Mouse (Mus musculus) hindbrain, embryonic 15.5 days (tissue): ENCODE data around the gene Grb7. TPM values are rescaled to one million over a fixed set of nuclear protein-coding genes. Genes with fewer than 3 reads are reported as not detected.

Experiments
- ATAC-seq: fragments of 200-750 bp; cut with Nextera tagmentation; 2 replicates; pipeline ENCODE4 v1.8.0; 2017; ENCODE audit warnings: low read depth, moderate number of reproducible peaks, moderate TSS enrichment; ENCODE audit not compliant: low FRiP score
- H3K27ac ChIP-seq: fragments of 300-500 bp; sonication (generic); replicated peaks from 2 replicates; pipeline ENCODE4 v1.5.1; 2015; ENCODE audit warnings: mild to moderate bottlenecking, inconsistent platforms
- H3K27me3 ChIP-seq: fragments of 300-500 bp; sonication (generic); 2 replicates; pipeline ENCODE4 v1.6.1; 2015; ENCODE audit warnings: control low read depth, inconsistent platforms
- H3K36me3 ChIP-seq: fragments of 300-500 bp; sonication (generic); 2 replicates; pipeline ENCODE4 v1.6.1; 2015; ENCODE audit warnings: control low read depth, inconsistent platforms
- H3K4me1 ChIP-seq: fragments of 300-500 bp; sonication (generic); replicated peaks from 2 replicates; pipeline ENCODE4 v1.6.1; 2015; ENCODE audit warnings: control low read depth, inconsistent platforms
- H3K4me2 ChIP-seq: fragments of 300-500 bp; sonication (generic); 2 replicates; pipeline ENCODE4 v1.6.1; 2015; ENCODE audit warnings: moderate library complexity, mild to moderate bottlenecking, inconsistent platforms
- H3K4me3 ChIP-seq: fragments of 300-500 bp; sonication (generic); 2 replicates; pipeline ENCODE4 v1.5.1; 2015; ENCODE audit warnings: mild to moderate bottlenecking, inconsistent platforms
- H3K9ac ChIP-seq: fragments of 300-500 bp; sonication (generic); 2 replicates; pipeline ENCODE4 v1.6.1; 2015; ENCODE audit warnings: inconsistent platforms
- H3K9me3 ChIP-seq: fragments of 300-500 bp; sonication (generic); 2 replicates; pipeline ENCODE4 v1.6.1; 2016; ENCODE audit warnings: control low read depth, inconsistent platforms
- WGBS: fragments of 180-500 bp; shearing (Covaris S2); methylation state at CpG from one replicate; pipeline ENCODE4 v1.1.7; 2015; 5-methylcytosine and 5-hydroxymethylcytosine counted together
- polyA plus RNA-seq: library from polyadenylated mRNA; unstranded; fragments of >200 nt; fragmentation: Nextera tagmentation; extraction: Ambion mirVana; gene quantifications from 2 replicates; pipeline ENCODE4 v1.2.1, GENCODE M21; 2015

Grb7 gene
- polyA plus RNA-seq, 1 experiment from 2014 or later = 1.3 TPM

DNA sequence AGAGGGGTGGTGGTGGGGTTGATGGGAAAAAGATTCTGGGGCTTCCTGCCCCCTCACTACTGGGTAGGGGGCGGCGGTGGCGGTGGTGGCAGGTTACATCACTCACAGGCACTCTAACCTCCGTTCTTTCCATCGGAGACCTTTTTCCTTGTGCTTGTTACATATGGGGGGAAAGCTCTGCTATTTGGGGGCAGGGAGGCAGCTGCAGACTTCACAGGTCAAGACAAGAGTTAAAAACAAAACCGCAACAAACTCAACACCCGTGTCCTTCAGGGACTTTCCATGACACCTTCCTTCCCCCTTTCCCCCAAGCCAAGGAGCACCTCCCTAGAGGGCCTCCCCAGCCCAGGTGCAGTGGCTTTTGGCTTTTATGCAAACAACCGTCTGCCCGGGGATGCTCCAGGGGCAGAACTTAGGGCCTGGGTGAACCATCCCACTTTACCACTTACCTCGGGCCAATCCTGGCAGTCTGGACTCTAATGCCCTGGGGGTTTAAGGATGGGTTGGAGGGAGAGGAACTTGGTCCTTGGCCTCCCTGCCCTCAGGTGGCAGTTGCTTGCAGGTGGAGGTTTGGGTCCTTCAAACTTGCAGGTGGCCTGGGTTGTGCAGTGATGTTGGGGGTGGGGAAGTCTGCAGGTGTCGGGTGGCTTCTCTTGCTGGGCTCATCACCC lies 13.0 kb downstream of the Grb7 start:
- 20% methylated on average over 11 of the region's 11 CpGs for WGBS
- H3K4me2 ChIP-seq = no peak overlapping the region
- peaks cover 16% of the 10 kb centered on the region for H3K4me1 ChIP-seq
- H3K4me3 ChIP-seq = no peak overlapping the region
- H3K9me3 ChIP-seq = no peaks in the 10 kb centered on the region
- no peak overlapping the region for H3K27ac ChIP-seq
- H3K27me3 ChIP-seq = peaks cover 25% of the 10 kb centered on the region
- no peak overlapping the region for H3K9ac ChIP-seq
- no peak for ATAC-seq
- no peaks in the 10 kb centered on the region for H3K36me3 ChIP-seq

DNA sequence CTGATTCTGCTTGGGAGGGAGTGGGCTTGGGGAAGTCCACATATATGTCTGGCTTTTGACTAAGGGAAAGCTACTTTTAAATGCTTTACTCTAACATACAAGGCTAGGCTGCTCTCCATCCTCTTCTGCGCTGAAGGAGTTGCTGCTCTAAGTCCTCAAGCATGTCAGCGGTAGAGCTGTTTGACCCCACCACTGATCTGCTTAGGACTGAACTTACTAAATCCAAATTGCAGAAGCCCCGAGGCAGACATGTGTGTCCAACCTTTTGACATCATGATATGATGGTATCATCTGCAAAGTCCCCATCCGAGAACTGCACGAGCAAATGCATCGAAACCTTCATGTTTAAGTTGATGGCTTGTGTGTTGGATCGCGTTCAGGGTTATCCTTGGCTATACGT lies 13.7 kb downstream of the Grb7 start:
- WGBS = 83% methylated on average over 9 of the region's 9 CpGs
- H3K9me3 ChIP-seq = no peaks in the 10 kb centered on the region
- H3K27me3 ChIP-seq = peaks cover 25% of the 10 kb centered on the region
- H3K4me3 ChIP-seq = no peak overlapping the region
- no peak overlapping the region for H3K9ac ChIP-seq
- ATAC-seq = no peak
- H3K27ac ChIP-seq = no peak overlapping the region
- no peak overlapping the region for H3K4me2 ChIP-seq
- H3K4me1 ChIP-seq = peaks cover 16% of the 10 kb centered on the region
- no peaks in the 10 kb centered on the region for H3K36me3 ChIP-seq

DNA sequence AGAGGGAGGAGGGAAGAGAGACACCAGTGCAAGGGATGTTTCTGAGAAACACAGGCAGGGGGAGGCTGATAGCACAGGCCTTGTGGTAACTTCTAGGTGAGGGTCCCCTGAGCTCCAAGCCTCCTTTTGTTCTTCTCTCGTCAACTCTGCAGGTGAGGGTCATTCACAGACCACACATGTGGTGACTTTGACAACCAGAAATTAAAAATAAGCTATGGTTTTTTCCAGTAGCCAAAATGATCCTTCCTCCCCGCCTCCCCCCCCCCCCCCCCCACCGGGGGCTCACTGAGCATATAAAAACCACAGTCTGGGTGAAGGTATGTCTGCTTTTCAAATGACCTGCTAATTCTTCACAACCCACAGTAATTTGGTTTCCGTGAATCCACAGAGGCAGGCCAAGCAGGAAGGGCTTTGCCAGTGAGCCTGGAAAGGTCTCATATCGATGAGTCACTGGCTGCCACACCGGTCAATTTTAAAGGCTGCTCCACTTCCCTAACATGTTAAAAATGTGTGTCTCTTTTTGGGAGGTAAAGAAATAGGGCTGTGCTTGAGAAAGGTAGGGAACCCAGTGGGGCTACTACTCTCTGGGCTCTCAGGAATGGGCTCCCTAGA lies 15.0 kb downstream of the Grb7 start:
- H3K27ac ChIP-seq = no peak overlapping the region
- H3K27me3 ChIP-seq = peaks cover 25% of the 10 kb centered on the region
- no peaks in the 10 kb centered on the region for H3K9me3 ChIP-seq
- no peak overlapping the region for H3K4me3 ChIP-seq
- peaks cover 16% of the 10 kb centered on the region for H3K4me1 ChIP-seq
- ATAC-seq = no peak
- H3K36me3 ChIP-seq = no peaks in the 10 kb centered on the region
- WGBS = 66% methylated on average over 6 of the region's 6 CpGs
- H3K9ac ChIP-seq = no peak overlapping the region
- no peak overlapping the region for H3K4me2 ChIP-seq

DNA sequence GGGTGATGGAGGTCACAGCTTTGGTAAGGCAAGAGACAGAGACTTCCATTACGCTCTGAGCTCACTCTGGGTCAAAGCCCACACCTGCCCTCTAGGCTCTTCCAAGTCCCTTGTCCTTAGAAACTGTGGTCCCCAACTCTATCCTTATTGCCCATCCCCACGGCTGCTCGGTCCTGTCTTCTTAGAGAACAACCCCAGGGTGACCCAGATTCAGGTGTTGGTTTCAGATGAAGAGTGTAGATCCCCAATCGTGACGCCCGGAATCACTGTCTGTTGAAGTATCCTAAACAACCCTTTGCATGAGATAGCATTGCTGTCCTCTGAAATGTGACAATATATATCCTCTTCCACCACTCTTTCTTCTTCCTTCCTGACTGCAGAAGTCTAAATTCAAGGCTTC lies 16.1 kb downstream of the Grb7 start:
- H3K9ac ChIP-seq = no peak overlapping the region
- no peak overlapping the region for H3K4me3 ChIP-seq
- no peak overlapping the region for H3K27ac ChIP-seq
- ATAC-seq = no peak
- H3K36me3 ChIP-seq = no peaks in the 10 kb centered on the region
- WGBS = 93% methylated on average over 6 of the region's 6 CpGs
- H3K4me1 ChIP-seq = peaks cover 9% of the 10 kb centered on the region
- H3K9me3 ChIP-seq = no peaks in the 10 kb centered on the region
- H3K4me2 ChIP-seq = no peak overlapping the region
- peaks cover 25% of the 10 kb centered on the region for H3K27me3 ChIP-seq

DNA sequence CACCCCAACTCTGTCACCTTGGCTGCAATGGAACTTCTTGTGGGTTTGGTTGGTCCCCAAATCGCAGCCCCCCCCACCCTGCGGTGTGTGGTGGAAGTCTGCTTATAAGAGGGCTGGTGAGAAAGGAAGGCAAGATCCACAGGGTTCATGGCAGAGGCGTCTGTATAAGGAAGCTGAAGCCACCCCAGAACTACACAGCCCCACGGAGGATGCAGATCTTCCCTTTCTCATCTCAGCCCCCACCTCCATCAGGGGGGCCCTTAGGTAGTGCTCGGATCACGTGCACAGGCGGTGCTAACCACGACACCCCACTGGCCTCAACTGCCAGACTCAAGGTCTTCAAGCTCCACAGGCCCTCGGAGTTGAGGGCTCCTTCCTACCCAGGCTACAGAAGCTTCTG lies 17.7 kb downstream of the Grb7 start:
- ATAC-seq = no peak
- H3K36me3 ChIP-seq = no peaks in the 10 kb centered on the region
- no peak overlapping the region for H3K9ac ChIP-seq
- H3K27ac ChIP-seq = no peak overlapping the region
- no peak overlapping the region for H3K4me2 ChIP-seq
- peaks cover 14% of the 10 kb centered on the region for H3K27me3 ChIP-seq
- WGBS = 91% methylated on average over 9 of the region's 9 CpGs
- H3K4me3 ChIP-seq = no peak overlapping the region
- H3K4me1 ChIP-seq = no peaks in the 10 kb centered on the region
- no peaks in the 10 kb centered on the region for H3K9me3 ChIP-seq

DNA sequence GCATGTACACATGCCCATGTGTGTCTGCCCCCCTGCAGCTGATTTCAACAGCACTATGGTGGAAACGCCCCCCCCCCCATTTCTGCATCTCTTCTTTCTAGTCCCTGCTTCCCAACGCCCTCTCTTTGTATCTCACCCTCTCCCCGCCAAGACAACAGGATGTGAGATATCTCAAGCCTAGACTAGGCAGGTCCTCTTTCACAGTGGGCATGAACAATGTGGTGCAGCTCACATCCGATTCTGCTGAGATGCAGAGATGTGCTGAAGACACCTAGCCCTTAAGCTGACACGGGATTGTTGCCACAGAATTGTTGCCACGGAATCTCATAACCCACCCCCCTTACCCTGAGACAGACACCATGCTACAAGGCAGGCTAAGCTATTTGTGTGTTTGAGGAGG lies 18.3 kb downstream of the Grb7 start:
- Histone ChIP-seq H3K9ac (no peak overlapping the region), H3K36me3 (no peaks in the 10 kb centered on the region), H3K27me3 (peaks cover 8% of the 10 kb centered on the region), H3K9me3 (no peaks in the 10 kb centered on the region), H3K27ac (no peak overlapping the region), H3K4me3 (no peak overlapping the region), H3K4me1 (no peaks in the 10 kb centered on the region), H3K4me2 (no peak overlapping the region)
- 82% methylated on average over 6 of the region's 6 CpGs for WGBS
- ATAC-seq = no peak

DNA sequence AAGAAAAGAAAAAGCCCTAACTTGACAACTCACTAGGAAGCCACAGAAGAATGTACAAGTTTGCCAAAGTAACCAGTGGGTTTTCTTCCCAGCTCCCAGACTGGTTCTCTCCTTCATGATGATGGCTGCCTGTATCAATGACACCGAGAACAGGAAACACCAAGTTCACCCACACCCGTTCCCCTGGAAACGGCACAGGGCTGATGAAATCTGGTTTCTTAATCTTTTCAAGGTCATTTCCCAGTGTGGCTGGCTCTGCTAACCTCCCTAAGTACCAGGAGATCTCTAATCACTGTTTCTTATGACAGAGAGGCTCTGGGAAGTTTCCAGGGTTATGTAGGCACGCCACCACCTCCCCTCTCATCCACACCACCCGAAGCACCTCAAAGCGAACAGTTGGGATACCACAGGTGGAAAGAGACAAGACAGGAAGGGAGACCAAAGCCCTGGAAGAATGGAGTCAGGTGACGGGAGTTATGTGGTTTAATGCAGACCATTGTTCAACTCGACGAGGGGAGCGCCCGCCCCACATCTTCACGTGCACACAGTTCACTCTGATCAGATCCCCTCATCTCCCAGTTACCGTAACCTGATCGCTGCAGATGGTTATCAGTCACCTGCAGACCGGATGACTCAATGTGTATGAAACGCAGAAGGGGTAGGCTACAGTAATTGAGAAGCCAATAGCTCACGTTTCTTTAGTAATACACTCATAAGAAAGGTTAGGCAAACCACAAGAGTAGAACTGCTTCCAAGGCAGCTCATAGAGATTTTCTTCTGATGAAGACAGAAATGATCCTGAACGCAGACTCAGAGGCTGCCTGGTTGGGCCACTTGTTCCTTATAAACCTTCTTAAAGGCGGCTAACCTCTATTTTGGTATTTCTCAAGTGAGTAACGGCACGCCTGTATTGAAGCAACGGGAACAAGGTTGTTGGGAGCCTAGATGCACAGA lies 23.8 kb downstream of the Grb7 start:
- Histone ChIP-seq H3K36me3 (no peaks in the 10 kb centered on the region), H3K4me2 (no peak overlapping the region), H3K9me3 (no peaks in the 10 kb centered on the region), H3K27ac (no peak overlapping the region), H3K4me1 (no peaks in the 10 kb centered on the region), H3K4me3 (no peak overlapping the region), H3K9ac (no peak overlapping the region), H3K27me3 (no peaks in the 10 kb centered on the region)
- WGBS = 84% methylated on average over 22 of the region's 22 CpGs
- no peak for ATAC-seq

DNA sequence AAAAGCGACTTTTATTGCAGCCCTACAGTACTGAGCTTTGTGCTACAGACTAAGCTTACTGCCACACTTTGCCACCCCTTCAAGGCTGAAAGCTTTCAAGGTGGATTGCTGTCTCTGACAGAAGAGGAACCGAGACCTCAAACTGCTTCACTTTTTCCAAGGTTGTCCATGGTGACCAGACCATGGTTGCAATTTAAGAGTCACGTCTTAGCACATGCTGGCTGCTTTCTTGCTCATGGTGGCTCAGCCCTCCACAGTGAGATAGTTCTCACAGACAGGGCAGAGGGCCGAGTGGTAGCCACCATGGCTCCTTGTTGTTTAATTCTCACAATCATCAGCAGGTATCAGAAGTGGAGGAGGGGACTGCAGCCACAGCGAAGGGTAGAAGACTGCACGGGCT lies 24.6 kb downstream of the Grb7 start:
- Histone ChIP-seq H3K4me1 (no peaks in the 10 kb centered on the region), H3K36me3 (no peaks in the 10 kb centered on the region), H3K27ac (no peak overlapping the region), H3K4me2 (no peak overlapping the region), H3K9me3 (no peaks in the 10 kb centered on the region), H3K4me3 (no peak overlapping the region), H3K27me3 (no peaks in the 10 kb centered on the region), H3K9ac (no peak overlapping the region)
- ATAC-seq = no peak
- 87% methylated on average over 6 of the region's 6 CpGs for WGBS

DNA sequence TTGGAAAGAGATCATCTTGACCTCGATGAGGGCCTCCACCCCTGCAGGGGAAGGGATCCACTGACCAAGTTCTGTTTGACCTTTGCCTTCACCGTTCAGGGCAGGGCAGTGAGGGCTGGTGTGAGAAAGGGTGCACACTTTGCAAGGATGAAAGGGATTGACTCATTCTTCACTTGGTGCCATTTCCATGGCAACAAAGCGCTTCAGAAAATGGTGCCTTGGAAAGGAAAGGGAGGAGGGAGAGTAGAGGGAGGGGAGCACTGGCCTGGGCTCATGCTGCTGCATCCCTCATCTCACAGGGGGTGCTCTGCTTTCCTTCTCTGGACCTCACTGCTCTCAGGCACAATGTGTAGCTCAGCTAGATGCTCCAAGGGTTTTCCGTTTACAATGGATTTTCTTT lies 26.5 kb downstream of the Grb7 start:
- no peak for ATAC-seq

DNA sequence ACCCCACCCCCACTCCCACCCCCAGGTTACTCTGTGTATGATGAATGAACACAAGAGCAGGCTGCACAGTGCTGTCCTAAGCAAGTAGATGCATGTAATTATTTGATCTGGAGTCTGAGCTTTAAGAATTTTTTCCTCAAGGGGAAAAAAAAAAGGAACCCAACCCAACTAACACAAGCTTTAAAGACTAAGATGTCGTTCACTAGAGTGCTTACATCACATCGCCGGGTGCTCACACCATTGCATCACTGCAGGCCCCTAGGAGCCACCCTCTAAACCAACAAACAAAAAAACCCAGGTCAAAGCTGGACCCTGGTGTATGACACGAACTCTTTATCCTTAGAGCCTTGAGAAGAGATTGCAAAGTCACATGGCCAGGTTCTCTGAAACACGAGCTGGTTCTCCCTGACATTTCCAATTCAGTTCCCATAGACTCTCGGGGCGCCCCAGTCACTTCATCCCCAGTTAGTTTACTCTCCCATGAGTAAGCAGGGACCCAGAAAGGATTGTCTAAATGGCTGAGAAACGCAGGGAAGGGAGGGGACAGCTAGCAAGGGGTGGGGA lies 27.8 kb downstream of the Grb7 start:
- no peaks in the 10 kb centered on the region for H3K4me1 ChIP-seq
- H3K9me3 ChIP-seq = no peaks in the 10 kb centered on the region
- H3K27ac ChIP-seq = no peak overlapping the region
- no peak overlapping the region for H3K4me2 ChIP-seq
- H3K4me3 ChIP-seq = no peak overlapping the region
- 59% methylated on average over 8 of the region's 8 CpGs for WGBS
- H3K36me3 ChIP-seq = no peaks in the 10 kb centered on the region
- H3K9ac ChIP-seq = no peak overlapping the region
- H3K27me3 ChIP-seq = no peaks in the 10 kb centered on the region
- no peak for ATAC-seq

More for the DNA sequence above, 26.5 kb downstream of the Grb7 start:
- Histone ChIP-seq H3K4me2 (no peak overlapping the region), H3K9ac (no peak overlapping the region), H3K27ac (no peak overlapping the region), H3K4me3 (no peak overlapping the region), H3K9me3 (no peaks in the 10 kb centered on the region), H3K27me3 (no peaks in the 10 kb centered on the region), H3K4me1 (no peaks in the 10 kb centered on the region), H3K36me3 (no peaks in the 10 kb centered on the region)
- 38% methylated on average over 4 of the region's 4 CpGs for whole genome bisulfite sequencing

DNA sequence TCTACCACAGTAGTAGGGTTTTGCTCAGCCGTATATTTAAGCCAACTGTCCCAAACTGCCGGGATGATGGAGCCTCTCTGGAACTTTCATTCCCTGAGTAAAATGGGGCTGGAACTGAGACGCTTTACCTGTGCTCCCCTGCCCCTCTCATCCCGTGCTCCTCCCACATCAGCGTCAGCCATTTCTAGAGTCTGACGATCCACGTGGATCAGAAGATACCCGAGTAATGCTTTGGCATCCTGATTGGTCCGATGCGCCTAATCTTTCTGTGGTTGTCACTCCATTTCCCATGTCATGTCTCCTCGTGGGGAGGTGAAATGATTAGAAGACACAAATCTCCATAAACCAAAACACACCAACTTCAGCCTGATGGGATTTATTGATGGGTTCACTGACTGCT lies 28.8 kb downstream of the Grb7 start:
- H3K9me3 ChIP-seq = no peaks in the 10 kb centered on the region
- H3K4me2 ChIP-seq = no peak overlapping the region
- H3K4me1 ChIP-seq = no peaks in the 10 kb centered on the region
- no peaks in the 10 kb centered on the region for H3K27me3 ChIP-seq
- H3K27ac ChIP-seq = no peak overlapping the region
- H3K9ac ChIP-seq = no peak overlapping the region
- H3K36me3 ChIP-seq = no peaks in the 10 kb centered on the region
- H3K4me3 ChIP-seq = no peak overlapping the region
- 93% methylated on average over 11 of the region's 11 CpGs for WGBS
- no peak for ATAC-seq
